Mouse (Mus musculus): ENCODE measurements around the gene Herc3.

GRCm38 (mm10) chr6:58929911-58930431, 98.7 kb downstream of the Herc3 start:
- TF ChIP-seq CHD2 (IDR thresholded peaks at IDR 0.05; ENCODE audit: low read depth, low read length) (no peak), MAFK (IDR thresholded peaks at IDR 0.05; ENCODE audit: insufficient read depth, low read depth, low read length) (no peak), ZNF384 (IDR thresholded peaks at IDR 0.05; ENCODE audit: low read depth, low read length) (no peak), HCFC1 (IDR thresholded peaks at IDR 0.05; ENCODE audit: borderline replicate concordance, insufficient read depth, low read length) (no peak)
